Mouse (Mus musculus) adrenal gland, adult (tissue): ENCODE data around the gene Shank2.

ENCODE experiments used
- DNase-seq, 2 experiments: peaks; one replicate each; pipeline ENCODE4 v3.0.0; 2022 to 2023; ENCODE audit warnings: low spot score in 1 of 2; ENCODE audit not compliant: inconsistent age in 2 of 2

Gene Shank2

DNA sequence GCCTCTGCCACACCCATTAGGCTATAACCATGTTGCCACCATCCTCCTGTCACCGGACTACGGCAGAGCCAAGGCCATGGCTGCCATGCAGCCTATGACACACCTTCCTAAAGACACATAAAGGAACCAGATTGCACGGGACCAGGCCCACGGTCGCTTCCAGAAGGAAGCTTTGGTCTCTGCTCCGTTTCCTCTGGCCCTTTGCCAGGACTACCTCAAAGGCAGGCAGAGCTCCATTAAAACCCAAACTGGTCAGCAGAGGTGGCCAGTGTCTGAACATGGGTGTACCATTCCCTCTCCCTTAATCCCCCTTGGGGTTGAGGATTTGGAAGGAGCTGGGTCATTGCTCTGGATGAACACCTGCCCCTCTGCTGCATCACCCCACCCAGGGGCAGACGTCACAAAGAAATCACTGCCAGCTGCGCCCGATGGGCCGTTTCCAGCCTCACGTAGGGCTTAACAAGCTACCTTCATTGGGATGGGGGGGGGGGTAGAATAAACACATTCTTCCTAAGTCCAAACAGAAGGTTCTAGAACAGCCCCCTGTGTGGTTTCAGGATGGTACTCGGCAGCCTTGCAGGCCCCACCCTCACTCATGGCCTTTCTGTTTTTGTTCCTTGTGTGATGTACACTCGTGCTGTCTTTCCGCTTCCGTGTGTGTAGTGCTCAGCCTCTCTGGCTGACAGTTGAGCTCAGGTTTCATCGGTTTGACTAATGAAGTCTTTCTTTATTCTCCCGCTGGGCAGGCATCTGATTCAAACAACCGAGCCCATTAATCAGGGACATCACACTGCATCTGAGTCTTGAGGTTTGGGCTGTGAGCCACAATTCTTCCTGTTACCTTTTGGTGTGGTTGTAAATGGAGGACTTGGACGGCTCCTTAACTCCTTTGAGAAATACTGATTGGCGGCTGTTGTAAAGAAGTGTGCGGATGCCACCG is 410.5 kb downstream of the Shank2 start:
- DNase-seq = no peak

DNA sequence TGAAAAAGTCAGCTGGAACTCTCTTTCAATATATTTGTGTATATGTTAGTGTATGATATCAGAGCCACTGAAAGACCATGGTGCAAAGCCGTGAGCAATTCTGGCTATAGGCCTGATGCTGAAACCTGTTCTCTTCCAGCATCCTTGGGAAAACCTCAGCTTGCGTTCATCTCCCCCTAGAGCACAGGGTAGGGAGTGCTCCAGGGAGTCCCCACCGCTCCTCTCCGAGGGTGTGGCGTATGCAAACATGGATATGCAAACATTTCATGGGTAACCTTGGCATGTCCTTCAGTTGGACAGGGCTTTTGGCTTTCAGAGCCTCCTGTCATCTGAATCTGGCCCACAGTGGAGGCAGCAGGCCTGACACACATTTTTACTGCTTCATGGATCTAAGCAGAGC is 412.9 kb downstream of the Shank2 start:
- DNase-seq = no peak

DNA sequence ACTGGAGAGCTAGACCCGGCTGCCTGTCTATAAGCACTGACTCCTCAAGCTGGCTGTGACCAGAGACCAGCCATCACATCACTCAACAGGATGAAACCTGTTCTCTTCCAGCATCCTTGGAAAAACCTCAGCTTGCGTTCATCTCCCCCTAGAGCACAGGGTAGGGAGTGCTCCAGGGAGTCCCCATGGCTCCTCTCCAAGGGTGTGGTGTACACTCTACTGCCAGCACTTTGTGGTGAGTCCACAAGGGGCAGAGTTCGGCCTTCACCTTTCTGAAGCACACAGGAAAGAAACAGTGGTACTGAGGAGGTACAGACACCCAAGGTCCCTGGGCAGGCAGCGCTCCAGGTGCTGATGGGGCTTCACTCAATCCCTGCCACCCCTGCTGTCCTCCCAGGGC is 414.1 kb downstream of the Shank2 start:
- peak; percentile 58 to 79 for DNase-seq

DNA sequence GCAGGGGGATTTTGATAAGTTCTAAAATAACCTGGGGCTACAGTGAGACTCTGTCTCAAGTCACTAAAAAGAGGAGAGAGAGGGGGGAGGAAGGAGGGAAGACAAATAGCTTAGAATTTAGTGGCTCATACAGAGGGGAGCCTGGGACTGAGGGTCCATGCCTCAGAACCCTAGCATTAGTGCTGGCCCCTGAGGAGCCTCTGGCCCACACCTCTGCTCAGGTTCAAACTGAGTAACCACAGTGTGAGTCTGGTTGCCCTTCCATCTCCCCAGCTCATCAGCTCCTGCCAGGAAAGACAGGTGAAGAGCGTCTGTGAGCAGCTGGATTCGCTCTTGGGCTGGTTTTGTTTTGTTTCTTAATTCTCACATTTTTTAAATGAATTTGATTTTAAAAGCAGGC is 415.5 kb downstream of the Shank2 start:
- DNase-seq = no peak

DNA sequence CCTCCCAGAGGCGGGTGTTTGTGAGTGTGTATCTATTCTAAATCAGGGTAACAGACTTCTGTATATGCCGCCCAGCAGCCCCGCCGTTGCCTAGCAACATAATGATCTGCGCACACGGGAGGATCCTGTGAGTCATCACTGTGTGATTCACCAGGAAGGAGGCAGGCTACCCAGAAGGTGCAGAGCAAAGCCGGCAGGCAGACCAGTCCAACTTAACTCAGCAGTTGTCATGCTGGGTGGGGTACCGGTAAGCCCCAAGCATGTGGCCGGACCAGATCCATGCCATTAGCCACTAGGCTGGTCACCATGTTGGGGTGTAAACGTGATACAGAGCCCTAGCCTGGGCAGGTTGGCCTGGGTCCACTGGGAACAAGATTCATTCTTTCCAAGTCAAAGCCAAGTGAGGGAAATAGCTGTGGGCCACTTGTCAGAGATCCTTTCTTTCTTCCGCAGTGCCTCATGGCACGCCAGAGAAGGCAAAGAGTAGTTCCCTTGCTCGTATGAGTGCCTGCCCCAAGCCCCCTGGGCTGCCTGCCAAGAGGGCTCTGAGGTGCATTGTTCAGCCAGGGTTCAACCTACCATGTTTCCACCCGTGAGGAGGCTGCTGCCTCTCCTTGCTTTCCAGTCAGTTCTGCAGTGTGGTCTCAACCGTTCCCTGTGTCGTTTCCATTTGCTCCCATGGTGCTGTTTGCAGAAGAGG is 416.1 kb downstream of the Shank2 start:
- peak; percentile 87 to 91 for DNase-seq

DNA sequence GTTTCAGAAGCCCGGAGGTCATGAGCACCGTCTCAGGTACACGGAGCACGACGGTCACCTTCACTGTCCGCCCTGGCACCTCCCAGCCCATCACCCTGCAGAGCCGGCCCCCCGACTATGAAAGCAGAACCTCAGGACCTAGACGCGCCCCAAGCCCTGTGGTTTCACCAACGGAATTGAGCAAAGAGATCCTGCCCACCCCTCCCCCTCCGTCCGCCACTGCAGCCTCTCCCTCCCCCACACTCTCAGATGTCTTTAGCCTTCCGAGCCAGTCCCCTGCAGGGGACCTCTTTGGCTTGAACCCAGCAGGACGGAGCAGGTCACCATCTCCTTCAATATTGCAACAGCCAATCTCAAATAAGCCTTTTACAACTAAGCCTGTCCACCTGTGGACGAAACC is 418.8 kb downstream of the Shank2 start:
- DNase-seq = no peak

DNA sequence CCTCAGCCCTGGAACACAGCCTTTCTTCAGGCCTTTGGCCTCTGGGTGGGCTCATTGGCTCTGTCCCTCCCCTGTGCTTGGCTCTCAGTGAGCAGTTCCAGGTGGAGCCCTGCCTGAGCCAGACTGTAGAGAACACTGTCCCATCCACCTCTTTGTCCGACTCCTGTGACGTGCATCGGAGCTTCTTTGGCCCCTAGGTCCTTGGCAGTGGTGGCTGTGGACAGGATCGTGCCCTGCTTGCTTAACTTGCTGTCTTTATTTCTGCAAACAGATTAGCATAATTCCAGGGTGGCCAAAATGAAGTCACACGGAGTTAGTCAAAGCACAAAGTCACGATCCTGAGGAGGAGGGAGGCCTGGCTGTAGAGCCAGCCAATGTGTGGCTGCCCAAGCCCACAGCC is 419.8 kb downstream of the Shank2 start:
- DNase-seq = no peak

DNA sequence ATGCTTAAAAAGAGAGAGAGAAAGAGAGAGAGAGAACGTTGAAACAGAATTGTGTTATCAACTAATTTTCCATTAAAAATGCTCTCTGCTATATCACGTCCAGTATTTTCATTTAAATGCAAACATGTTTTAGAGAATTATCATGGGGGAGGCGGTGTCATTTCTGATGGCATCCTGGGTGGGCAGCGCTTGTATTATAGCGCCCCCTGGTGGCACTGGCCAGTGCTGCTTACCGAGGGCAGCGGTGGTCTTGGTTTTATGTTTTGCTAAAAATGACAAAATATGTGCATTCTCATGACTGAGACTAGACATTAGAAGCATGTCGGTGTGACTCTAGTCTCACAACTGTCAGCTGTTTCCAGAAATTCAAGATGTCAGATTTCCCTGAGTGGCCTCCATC is 424.2 kb downstream of the Shank2 start:
- DNase-seq = peak; percentile 43 to 81

DNA sequence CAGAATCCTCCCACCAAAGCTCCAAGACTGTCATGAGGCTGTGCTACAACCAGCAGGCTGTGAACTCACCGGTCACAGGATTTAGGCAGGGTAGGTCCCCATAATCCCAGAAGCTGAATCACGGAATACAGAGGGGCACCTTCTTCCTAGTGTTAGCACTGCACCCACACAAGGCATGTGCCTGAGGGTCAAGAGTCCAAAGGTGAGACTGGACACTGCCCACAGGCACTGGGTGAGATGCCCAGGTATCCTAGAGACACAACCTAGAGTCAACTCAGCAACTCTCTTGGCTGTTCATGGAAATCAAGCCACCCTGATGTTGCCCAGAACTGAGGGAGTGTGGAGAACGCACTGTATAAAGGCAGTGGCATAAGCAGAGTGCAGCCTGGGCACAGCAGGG is 424.9 kb downstream of the Shank2 start:
- no peak for DNase-seq

DNA sequence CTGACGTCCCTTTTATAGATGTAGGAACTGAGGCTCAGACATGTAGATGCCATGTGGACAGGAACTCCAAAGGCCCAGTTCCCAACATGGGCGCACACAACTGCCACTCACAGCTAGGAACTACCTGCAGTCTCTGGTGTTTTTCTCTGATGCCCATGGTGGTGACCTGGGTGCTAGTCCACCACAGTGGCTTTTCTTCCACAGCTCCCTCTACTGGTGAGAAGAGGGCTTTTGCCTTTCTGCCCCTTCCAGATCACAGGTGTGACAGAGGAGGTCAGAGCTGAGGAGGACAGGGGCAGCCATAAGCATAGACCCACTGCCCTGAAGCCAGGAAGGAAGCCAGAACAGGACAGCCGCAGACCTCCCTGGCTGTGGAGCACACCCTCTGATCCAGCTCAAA is 425.7 kb downstream of the Shank2 start:
- DNase-seq = peak in 1 of 2 experiments; percentile 64

DNA sequence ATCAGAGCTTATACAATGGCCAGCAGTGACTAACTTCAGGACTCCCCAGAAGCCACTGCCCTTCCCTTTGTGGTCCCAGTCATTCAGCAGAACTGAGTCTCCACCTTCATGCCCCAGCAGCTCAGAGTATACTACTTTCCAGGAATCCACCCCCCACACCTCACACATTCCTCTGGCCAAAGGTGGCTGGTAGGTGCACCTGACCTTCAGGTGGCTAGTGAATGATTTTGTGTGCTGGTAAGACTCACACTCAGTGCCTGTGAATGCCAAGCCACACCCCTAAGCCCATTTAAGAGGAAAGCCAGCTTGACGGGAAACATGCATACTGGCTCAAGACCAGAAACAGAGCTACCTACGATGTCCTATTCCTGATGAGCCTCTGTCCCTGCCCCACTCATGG is 431.2 kb downstream of the Shank2 start:
- no peak for DNase-seq

DNA sequence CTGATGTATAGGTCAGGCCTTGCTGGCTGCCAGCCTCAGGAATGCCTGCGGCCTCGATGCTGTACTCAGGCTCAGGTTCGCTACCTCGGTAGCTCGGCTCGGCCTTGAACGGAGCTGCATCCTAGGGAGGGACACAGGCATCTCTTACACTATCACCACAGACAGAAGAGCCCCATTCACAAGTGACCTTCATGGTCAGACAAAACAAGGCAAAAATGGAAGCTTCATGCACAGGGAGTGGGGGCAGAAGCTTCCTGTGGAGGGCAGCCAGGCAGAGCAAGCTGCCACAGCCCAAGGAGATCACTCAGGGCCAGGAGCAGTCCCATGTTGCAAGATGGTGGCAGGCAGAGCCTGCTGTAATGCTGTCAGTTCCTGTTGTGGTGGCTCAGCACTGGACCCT is 437.1 kb downstream of the Shank2 start:
- DNase-seq = no peak

DNA sequence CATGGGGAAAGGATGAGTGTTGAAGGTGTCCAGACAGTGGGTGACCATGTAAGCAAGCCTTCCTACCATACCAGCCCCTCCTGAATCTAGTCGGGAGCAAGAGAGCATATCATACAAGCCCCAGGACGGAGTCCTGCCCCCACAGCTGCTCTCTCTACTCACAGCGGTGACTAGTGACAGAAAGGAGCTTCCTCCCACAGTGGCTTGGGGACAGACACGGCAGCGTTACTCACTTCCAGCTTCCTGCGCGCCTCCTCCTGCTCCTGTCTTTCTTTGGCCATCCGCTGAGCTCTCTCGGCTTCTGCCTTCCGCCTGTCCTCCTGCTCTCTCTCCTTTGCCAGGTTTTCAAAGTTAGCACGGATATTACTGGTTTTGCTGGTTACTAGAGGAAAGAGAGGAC is 439.7 kb downstream of the Shank2 start:
- DNase-seq = no peak

DNA sequence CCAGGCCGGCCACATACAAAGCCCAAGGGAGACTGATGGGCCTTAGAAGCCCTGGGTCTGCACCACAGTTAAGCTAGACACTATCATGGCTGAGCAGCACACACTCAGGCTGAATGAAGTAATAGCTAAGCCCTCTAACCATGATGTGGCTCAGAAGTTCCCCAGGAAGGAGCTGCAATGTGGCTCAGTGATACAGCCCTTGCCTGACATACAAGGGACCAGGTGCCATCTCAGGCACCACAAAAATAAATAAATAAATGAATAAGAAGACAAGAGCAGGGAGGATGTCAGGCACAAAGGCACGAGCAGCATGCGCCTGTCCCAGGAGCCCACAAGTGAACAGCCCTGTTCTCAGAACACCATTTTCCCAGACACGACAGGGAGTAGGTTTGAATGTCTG is 440.2 kb downstream of the Shank2 start:
- DNase-seq = no peak

DNA sequence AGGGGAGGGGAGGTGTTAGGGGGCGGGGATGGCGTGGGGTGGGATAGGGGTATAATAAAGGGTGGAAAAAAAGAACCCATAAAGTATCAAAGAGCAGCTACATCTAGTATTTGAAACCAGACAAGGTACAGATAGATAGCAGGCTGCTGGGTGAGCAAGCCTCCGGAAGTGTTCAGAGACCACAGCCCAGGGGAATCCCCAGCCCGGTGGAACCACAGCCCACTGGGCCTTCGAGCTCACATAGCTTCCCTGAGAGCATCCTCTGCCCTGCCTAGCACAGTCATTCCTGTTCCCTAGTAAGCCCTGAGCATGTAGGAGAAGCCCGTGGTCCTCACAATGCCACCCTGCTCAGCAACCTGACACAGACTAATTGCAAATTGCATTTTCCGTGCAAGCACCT is 443.1 kb downstream of the Shank2 start:
- no peak for DNase-seq

DNA sequence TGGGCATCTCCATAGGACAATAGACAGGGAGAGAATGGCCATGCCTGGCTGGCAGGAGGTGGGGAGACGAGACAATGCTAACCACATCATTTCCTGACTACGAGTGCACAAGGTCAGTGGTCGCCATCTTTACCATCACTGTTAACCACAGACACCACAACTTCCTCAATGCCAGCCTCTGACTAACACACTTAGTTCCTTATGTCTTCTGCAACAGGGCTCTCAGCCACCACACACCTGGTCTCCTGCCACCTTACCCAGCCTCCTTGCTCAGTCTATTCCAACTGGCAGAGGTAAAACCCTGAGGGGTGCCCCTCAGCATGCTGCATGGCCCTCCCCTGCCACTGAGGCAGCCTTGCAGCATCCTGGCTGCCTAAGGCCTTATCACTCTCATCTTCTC is 445.4 kb downstream of the Shank2 start:
- DNase-seq = no peak

DNA sequence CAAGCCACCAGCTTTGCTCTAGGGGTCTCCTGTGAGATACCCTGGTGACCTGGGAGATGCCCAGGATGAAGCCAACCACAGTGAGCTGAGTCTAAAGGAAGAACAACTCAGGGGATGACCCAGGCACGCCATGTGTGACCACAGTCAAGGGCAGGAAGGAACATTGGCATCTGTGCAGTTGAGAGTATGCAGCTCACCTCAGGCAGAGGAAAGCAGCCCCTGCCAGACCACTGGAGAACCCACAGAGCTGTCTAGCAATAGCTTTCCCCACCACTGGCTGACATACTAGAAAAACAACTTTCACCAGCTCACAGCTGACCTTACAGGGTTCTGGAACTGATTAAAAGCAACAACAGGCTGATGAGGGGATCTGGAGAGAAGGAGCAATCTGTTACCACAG is 446.5 kb downstream of the Shank2 start:
- no peak for DNase-seq

DNA sequence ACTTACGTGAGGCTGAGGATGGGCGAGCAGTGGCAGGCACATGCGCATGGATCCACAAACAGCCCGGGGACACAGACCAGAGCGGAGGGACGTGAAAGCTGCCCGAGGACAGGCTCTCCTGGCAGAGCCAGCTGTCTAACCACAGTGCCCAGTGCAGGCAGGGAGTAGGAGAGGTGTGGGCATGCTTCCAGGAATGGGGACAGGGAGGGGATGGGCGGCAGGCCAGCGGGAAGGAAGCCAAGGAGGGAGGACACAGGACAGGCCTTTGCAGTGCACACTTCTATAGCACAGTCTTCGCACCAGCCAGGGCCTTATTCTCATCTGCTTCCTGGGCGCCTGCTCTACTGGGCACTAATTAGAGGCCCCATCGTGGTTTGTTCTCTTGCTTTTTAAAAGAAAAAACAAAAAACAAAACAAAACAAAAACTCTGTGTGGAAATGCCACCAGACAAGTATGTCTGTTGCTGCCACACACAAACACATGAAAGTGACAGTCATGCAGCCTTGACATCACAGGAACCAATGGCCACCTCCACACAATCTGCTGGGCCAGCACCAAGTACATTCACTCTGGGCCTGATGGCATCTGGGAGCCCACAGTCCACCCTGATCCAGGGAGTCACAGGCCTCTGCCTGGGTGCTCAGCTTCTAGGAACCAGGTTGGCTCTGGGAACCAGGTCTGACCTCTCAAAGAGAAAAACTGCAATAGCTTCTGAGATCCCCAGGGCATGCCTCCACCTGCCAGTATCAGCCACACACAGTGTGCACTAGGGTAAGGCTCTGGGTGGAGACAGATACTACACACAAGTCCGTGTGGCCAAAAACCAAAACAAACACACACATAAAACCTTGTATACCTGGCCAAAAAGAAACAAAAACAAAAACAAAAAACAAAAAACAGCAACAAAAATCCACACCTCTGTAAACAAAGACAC is 448.2 kb downstream of the Shank2 start:
- DNase-seq = peak; percentile 97 to 100

DNA sequence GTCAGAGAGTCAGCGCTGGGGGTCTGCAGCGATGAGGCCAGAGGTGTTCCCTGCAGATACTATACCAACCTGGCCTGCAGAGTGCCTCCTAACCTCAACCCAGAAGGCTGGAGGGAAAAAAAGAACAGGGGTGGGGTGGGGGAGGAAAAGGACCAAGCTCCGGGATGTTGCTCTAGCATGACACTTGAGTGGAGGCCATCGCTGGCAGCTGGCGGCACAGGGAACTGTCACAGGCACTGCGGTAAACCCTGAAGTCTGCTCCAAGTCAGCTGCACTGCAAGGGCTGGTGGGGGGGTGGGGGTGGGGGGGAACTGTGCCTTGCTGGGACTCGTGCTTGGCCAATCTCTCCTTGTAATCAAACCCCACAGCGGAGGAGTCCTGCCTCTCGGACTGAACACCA is 448.9 kb downstream of the Shank2 start:
- DNase-seq = no peak

DNA sequence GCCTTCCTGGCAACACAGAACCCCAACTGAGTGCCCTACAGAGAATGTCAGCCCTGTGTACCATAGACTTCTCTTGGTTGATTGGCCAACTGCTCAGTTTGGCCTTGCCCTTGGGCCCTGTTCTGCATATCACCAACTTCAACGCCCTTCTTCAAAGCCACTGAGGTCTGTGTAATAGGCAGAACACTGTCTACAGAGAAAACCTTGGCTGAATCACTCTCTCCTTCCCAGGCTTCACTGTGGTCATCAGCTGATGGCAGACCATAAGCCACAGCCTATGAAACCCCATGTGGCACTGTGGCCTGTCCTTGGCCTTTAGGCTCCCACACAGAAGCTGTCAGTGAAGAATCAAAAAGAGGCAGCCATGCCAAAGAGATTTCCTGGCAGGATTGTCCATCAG is 457.2 kb downstream of the Shank2 start:
- DNase-seq = peak; percentile 76 to 90

DNA sequence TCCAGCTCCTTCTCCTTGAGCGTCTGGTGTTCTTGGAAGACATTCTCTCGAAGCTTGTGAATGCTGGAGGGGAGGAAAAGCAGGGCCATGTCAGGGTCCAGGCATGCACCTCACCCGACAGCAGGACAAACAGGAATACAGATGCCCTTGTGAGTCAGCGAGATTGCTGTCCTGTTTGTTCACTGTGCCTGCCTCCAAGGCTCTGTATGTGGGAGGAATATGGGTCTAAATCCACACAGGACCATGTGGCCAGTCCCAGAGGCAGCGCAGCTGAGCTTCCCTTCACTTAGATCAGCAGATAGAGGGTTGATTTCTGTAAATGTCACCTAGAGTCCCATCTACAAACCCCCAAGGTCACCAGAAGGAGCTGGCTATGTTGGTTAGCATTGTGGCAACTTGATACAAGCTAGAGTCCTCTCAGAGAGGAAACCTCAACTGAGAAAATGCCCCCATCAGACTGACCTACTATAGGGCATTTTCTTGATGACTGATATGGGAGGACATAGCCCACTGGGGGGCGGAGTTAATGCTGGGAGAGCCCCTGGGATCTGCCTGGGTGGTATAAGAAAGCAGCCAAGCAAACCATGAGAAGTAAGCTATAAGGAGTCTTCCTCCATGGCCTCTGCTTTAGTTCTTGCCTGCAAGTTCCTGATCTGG is 459.6 kb downstream of the Shank2 start:
- peak; percentile 52 to 78 for DNase-seq
